Mouse (Mus musculus) heart, embryonic 16.5 days (tissue): Measurements from ENCODE around the gene Gpsm1. TPM values are rescaled to one million over a fixed set of nuclear protein-coding genes. Genes with fewer than 3 reads are reported as not detected.

Source experiments
- ATAC-seq: fragments of 200-750 bp; cut with Nextera tagmentation; replicated peaks from 2 replicates; pipeline ENCODE4 v1.8.0; 2017; ENCODE audit warnings: moderate number of reproducible peaks; ENCODE audit not compliant: insufficient read depth, low FRiP score; ENCODE audit errors: extremely low read depth
- H3K27ac ChIP-seq: fragments of 300-500 bp; sonication (generic); 2 replicates; pipeline ENCODE4 v1.5.1; 2014; ENCODE audit warnings: mild to moderate bottlenecking, low read length, control low read depth, moderate library complexity
- H3K27me3 ChIP-seq: fragments of 300-500 bp; sonication (generic); 2 replicates; pipeline ENCODE4 v1.6.1; 2014; ENCODE audit warnings: low read length, mixed read lengths; ENCODE audit not compliant: control insufficient read depth, insufficient read depth
- H3K36me3 ChIP-seq: fragments of 300-500 bp; sonication (generic); 2 replicates; pipeline ENCODE4 v1.6.1; 2014; ENCODE audit not compliant: control insufficient read depth, insufficient read depth
- H3K4me1 ChIP-seq: fragments of 300-500 bp; sonication (generic); 2 replicates; pipeline ENCODE4 v1.6.1; 2014; ENCODE audit warnings: low read length, mixed read lengths; ENCODE audit not compliant: control insufficient read depth, insufficient read depth
- H3K4me2 ChIP-seq: fragments of 300-500 bp; sonication (generic); 2 replicates; pipeline ENCODE4 v1.6.1; 2014; ENCODE audit warnings: low read depth, mild to moderate bottlenecking, control low read depth, low read length
- H3K4me3 ChIP-seq: fragments of 300-500 bp; sonication (generic); 2 replicates; pipeline ENCODE4 v1.5.1; 2014; ENCODE audit warnings: mild to moderate bottlenecking, control low read depth, low read length
- H3K9ac ChIP-seq: fragments of 300-500 bp; sonication (generic); 2 replicates; pipeline ENCODE4 v1.6.1; 2014; ENCODE audit warnings: low read length, control low read depth
- H3K9me3 ChIP-seq: fragments of 300-500 bp; sonication (generic); replicated peaks from 2 replicates; pipeline ENCODE4 v1.6.1; 2016; ENCODE audit warnings: low read length; ENCODE audit not compliant: control insufficient read depth
- WGBS: fragments of 180-500 bp; shearing (Covaris S2); extraction: QIAGEN DNeasy Blood & Tissue Kit; methylation state at CpG from one replicate; pipeline ENCODE4 v1.1.7; 2014; 5-methylcytosine and 5-hydroxymethylcytosine counted together
- polyA plus RNA-seq: library from polyadenylated mRNA; unstranded; fragments of >200 nt; fragmentation: Nextera tagmentation; extraction: Ambion mirVana; gene quantifications from 2 replicates; pipeline ENCODE4 v1.2.1, GENCODE M21; 2015

The Gpsm1 gene
- polyA plus RNA-seq, 1 experiment from 2014 or later, result 104 TPM

GRCm38 (mm10) chr2:26317371-26317770 lies 2.1 kb downstream of the Gpsm1 start:
- Histone ChIP-seq H3K4me3 (no peak overlapping the region), H3K9ac (0 out of 2 replicates have a peak overlapping the region, but pooled peaks have one; percentile 96), H3K4me2 (peak overlapping the region; percentile 77), H3K27ac (peak overlapping the region; percentile 95), H3K4me1 (peaks cover 46% of the 10 kb centered on the region), H3K36me3 (no peaks in the 10 kb centered on the region), H3K27me3 (no peaks in the 10 kb centered on the region), H3K9me3 (no peaks in the 10 kb centered on the region)
- WGBS, result 61% methylated on average over 3 of the region's 3 CpGs
- ATAC-seq, result no peak

DNA sequence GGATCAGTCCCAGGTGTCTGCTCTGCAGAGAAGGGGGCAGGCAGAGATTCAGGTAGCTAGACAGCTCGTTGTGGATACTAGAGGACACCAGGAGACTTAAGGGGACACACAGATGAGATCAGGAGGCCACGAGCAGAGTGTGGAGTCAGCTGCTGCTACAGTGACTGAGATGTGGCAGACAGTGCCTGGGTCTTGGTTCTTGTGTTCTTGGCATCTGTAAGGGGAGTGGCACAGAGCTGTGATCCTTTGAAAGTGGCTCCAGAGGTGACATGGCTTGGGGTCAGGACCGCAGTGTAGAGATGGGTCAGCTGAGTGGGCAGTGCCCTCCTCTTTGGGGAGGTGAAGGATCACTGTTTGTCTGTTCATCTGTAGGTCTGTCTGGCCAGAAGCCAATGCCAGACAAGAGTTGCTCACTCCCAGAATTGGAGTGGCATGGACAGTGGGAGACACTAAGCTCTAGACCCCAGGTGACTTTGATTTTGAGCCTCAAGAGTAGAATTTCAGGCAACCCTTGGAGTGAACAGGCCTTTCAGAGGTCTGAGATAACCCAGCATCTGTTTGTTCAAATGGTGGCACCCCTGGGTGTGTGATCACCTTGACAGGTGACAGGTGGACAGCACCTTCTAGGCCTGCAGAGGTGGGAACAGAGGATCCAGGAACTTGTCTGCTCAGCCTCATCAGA lies 2.8 kb downstream of the Gpsm1 start:
- Histone ChIP-seq H3K4me1 (peaks cover 44% of the 10 kb centered on the region), H3K4me3 (no peak overlapping the region), H3K9me3 (no peaks in the 10 kb centered on the region), H3K27ac (no peak overlapping the region), H3K36me3 (no peaks in the 10 kb centered on the region), H3K27me3 (no peaks in the 10 kb centered on the region), H3K9ac (no peak overlapping the region), H3K4me2 (no peak overlapping the region)
- WGBS, result 79% methylated on average over 3 of the region's 3 CpGs
- no peak for ATAC-seq

DNA sequence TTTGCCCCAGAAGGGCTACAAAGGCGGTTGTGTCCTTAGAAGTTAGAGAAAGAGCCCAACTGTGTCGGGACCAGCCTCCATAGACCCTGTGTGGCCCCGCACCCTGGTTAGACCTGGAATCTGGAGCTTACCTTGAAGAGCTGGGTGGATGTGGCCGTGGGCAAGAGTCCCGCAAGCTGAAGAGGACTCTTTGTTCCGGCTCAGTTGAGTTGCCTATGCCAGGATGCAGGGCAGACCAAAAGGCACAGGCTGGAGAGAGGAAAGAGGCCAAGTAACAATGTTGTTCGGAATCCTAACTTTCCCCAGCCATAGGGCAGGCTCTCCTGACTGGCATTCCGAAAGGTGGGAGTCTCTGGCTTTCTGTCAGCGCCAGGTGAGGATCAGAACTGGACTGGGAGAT lies 3.8 kb downstream of the Gpsm1 start:
- Histone ChIP-seq H3K36me3 (peaks cover 4% of the 10 kb centered on the region; the same call in 1 of the 2 replicates), H3K9me3 (no peaks in the 10 kb centered on the region), H3K4me2 (no peak overlapping the region), H3K27ac (no peak overlapping the region), H3K4me1 (peaks cover 49% of the 10 kb centered on the region), H3K9ac (no peak overlapping the region; the same call in 1 of the 2 replicates), H3K27me3 (no peaks in the 10 kb centered on the region), H3K4me3 (no peak overlapping the region)
- WGBS, result 88% methylated on average over 9 of the region's 9 CpGs
- no peak for ATAC-seq

GRCm38 (mm10) chr2:26319519-26320244 lies 4.4 kb downstream of the Gpsm1 start:
- no peak for ATAC-seq
- no peaks in the 10 kb centered on the region for H3K9me3 ChIP-seq
- H3K4me2 ChIP-seq, result no peak overlapping the region
- no peak overlapping the region for H3K27ac ChIP-seq
- no peaks in the 10 kb centered on the region for H3K27me3 ChIP-seq
- no peak overlapping the region; the same call in 1 of the 2 replicates for H3K9ac ChIP-seq
- WGBS, result 88% methylated on average over 13 of the region's 13 CpGs
- no peak overlapping the region for H3K4me3 ChIP-seq
- H3K4me1 ChIP-seq, result peaks cover 50% of the 10 kb centered on the region
- peaks cover 8% of the 10 kb centered on the region; the same call in 1 of the 2 replicates for H3K36me3 ChIP-seq

GRCm38 (mm10) chr2:26320245-26321185 lies 5.2 kb downstream of the Gpsm1 start:
- H3K4me1 ChIP-seq, result peaks cover 53% of the 10 kb centered on the region
- no peak overlapping the region for H3K4me2 ChIP-seq
- 80% methylated on average over 14 of the region's 14 CpGs for WGBS

DNA sequence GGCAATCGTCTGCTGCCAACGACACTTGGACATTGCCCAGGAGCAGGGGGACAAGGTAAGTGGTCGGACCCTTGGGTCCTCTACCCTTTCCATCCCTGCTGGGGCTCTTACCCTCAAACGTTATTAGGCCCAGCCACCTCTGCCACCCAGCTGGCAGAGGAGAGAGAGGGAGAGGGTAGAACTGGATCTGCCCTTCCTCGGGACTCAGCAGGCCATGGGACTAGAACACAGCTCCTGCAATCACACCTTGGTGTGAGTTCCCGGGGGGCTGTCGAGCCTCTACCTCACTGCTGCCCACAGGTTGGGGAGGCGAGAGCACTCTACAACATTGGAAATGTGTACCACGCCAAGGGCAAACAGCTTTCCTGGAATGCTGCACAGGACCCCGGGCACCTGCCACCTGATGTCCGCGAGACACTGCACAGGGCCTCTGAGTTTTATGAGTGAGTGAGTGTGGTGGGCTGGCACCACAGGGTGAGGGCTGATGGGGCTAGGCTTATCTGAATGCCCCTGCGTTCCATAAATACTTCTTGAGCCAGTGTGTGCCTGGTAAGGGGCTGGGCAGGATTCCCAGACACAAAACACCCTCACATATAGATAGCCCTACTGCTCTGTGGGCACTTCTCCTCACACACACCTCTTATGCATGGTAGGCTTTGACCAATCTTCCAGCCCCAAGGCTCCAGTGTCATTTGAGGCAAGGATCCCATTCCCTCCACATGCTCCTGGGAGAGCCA lies 8.4 kb downstream of the Gpsm1 start:
- peak; percentile 73 for ATAC-seq
- Histone ChIP-seq H3K9ac (no peak overlapping the region), H3K4me3 (no peak overlapping the region), H3K36me3 (peaks cover 23% of the 10 kb centered on the region), H3K9me3 (no peaks in the 10 kb centered on the region), H3K27ac (peak overlapping the region; percentile 83), H3K4me1 (peaks cover 37% of the 10 kb centered on the region), H3K4me2 (0 out of 2 replicates have a peak overlapping the region, but pooled peaks have one; percentile 14), H3K27me3 (no peaks in the 10 kb centered on the region)
- 68% methylated on average over 13 of the region's 13 CpGs for WGBS

More at GRCm38 (mm10) chr2:26320245-26321185, 5.2 kb downstream of the Gpsm1 start:
- no peak overlapping the region for H3K4me3 ChIP-seq
- no peak overlapping the region for H3K9ac ChIP-seq
- no peaks in the 10 kb centered on the region for H3K9me3 ChIP-seq
- no peak for ATAC-seq
- no peak overlapping the region for H3K27ac ChIP-seq
- H3K36me3 ChIP-seq, result peaks cover 8% of the 10 kb centered on the region; the same call in 1 of the 2 replicates
- no peaks in the 10 kb centered on the region for H3K27me3 ChIP-seq

DNA sequence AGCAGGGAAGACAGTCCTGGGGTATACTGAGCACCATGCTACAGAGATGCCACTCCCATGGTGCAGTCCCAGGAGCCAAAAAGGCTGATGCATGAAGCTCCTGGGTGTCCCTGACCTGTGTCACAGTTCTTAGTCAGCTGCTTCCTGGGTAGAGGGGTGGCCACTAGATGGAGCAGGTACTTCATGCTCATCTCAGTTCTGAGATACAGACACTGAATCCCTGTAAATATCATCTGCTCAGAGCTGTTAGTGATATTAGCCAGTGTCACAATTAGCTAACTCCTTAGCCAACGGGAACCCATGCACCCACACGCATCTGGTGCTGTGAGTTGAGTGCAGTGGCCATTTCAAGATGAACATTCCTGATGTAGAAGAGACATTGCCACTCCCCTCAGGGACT lies 9.6 kb downstream of the Gpsm1 start:
- Histone ChIP-seq H3K27me3 (no peaks in the 10 kb centered on the region), H3K4me3 (no peak overlapping the region), H3K4me1 (peaks cover 43% of the 10 kb centered on the region), H3K36me3 (peaks cover 23% of the 10 kb centered on the region), H3K4me2 (0 out of 2 replicates have a peak overlapping the region, but pooled peaks have one; percentile 19), H3K9me3 (no peaks in the 10 kb centered on the region), H3K9ac (peak overlapping the region; percentile 39; the same call in 1 of the 2 replicates), H3K27ac (peak overlapping the region; percentile 83)
- peak; percentile 30; the same call in 1 of the 2 replicates for ATAC-seq
- 36% methylated on average over 2 of the region's 2 CpGs for WGBS
